Mouse (Mus musculus) right cerebral cortex, postnatal 36 days (tissue): Measurements from ENCODE around the gene Rad54l.
A peak's percentile ranks its signal among the peaks of the same experiment; 100 is the strongest.

ENCODE experiments used
- DNase-seq, 2 experiments: peaks; one replicate each; pipeline ENCODE4 v3.0.0; 2022; ENCODE audit warnings: low spot score in 2 of 2, mixed read lengths in 1 of 2

Gene Rad54l

DNA sequence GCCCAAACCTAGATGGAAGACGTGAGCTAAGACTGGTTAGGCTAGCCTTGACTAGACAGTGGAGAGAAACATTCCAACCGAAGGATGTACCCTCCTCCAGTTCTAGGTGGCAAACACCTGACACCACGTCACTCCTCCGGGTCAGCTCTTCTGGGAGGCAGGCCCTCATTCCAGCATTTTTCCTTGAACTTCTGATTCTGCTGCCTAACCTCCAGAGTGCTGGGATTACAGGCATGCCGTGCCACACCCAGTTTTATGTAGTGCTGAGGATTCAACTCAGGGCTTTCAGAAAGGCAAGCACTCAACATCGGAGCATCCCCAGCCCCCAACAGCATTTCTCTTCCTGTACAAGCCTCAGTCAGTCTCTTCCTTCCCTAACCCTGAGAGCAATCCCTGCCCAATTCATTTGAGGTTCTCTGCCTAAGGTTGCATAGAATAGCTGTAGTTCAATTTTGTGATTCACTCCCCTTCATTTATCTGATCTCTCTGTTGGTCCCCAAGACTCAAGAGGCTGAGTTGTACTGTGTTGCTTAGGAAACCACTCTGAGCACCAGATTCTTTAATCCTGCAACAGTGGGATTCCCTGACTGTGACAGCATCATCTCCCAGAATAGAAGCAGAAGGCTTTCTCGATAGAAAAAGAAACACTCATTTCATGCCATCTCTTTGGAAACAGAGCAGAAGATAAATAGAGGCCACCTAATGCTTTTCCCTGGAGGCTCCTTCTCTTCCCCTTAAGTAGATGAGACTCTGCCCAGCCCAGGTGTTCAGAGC lies 17.5 kb upstream of the Rad54l start:
- DNase-seq, result peak in 1 of 2 experiments; percentile 36

GRCm38 (mm10) chr4:116137421-116137996 lies 14.0 kb upstream of the Rad54l start:
- DNase-seq, result no peak

- no peak for DNase-seq
Observed at GRCm38 (mm10) chr4:116134990-116135389, 11.5 kb upstream of the Rad54l start.

- no peak for DNase-seq
Observed at GRCm38 (mm10) chr4:116133126-116133525, 9.6 kb upstream of the Rad54l start.

DNA sequence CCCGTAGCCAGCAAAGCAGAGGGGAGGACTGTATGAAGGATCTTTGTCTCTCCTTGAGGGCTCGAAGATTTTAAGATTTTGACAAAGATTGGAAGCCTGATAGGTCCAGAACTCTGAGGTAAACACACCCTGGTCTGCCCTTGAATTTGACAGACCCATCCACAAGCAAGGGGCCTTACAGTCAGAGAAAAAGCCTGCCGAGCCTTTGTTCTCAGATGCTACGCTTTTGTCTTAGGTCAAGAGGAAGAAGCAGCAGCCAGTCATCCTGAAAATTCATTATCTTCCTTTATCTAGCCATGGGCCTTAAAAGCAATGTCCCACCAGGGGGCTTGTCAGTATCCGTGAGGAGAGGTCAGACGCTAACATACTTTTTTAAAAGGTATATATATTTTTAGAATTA lies 4.5 kb upstream of the Rad54l start:
- no peak for DNase-seq

DNA sequence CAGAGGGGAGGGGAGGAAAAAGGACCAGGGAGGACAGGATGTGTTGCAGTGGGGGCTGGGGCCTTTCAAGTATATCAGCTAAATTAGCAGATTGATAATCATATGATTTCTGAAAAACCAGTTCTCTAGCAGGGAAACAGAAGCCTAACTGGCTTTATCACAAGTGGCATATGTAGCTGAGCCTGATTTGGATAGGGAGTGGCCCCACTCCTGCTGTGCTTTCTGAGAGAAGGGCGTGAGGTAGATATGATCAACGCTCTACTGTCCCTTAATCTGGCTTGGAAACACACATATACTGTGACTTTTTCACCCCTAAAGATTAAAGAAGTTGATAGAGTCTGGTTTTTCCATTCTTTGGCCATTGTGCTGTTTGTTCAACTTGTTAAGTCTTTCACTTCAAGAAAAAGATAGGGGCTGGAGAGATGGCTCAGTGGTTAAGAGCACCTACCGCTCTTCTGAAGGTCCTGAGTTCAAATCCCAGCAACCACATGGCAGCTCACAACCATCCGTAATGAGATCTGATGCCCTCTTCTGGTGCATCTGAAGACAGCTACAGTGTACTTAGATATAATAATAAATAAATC lies 2.4 kb upstream of the Rad54l start:
- no peak for DNase-seq

GRCm38 (mm10) chr4:116122762-116123161 lies 728 bp downstream of the Rad54l start:
- no peak for DNase-seq

- no peak for DNase-seq
Observed at GRCm38 (mm10) chr4:116111486-116111885, 12.0 kb downstream of the Rad54l start.

DNA sequence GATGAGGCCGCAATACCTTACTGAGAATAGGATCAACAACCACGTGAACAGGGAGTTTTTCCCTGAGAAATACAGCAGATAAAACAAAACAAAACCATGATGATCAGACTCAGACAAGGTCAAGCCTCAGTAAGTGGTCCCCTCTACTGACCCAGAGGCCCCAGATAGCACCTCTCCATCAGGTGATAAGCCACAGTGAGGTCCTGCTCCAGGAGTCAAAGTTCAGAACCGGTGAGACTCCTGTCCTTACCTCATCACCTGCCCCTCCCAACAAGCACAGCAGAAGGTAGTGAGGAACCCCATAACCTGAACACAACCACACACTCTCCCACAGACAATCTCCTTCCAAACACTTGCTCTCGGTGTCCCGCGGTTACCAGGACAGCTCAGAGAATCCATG lies 12.8 kb downstream of the Rad54l start:
- no peak for DNase-seq

DNA sequence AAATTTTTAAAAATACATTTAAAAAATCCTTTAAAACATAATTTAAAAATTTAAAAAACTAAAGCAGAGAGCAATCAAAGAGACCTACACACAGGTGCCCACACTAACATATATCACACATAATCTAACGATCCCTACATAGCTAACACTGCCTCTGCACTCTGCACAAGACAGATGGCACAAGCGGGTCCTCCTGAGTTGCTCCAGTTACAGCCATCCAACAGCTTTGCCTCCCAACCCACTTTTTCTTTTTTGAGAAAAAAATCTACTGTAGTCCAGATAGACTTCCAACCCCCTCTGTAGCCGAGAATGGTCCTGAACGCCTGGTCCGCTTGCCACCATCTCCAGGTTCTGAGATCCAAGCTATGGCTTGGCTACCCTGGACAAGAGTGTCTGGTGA lies 18.2 kb downstream of the Rad54l start:
- peak in 1 of 2 experiments; percentile 26 for DNase-seq

DNA sequence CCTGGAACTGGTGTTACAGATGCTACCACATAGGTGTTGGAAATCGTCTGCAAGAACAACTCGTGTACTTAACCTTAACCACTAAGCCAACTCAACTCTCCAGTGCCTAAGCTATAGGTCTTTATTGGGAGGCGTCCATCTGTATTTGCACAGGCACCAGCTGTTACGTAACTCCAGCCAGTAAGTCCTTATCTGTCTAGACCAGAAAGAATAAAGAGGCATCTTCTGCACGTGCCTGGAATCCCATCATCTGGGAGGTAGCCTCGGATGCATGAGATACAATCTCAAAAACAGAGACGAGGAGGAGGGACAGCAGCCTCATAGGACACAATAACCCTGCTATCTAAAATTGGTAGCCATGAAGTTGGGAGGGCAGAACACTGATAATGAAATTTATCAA lies 22.5 kb downstream of the Rad54l start:
- no peak for DNase-seq

GRCm38 (mm10) chr4:116097211-116097610 lies 26.3 kb downstream of the Rad54l start:
- no peak for DNase-seq

- DNase-seq, result no peak
Observed at GRCm38 (mm10) chr4:116096291-116096690, 27.2 kb downstream of the Rad54l start.

DNA sequence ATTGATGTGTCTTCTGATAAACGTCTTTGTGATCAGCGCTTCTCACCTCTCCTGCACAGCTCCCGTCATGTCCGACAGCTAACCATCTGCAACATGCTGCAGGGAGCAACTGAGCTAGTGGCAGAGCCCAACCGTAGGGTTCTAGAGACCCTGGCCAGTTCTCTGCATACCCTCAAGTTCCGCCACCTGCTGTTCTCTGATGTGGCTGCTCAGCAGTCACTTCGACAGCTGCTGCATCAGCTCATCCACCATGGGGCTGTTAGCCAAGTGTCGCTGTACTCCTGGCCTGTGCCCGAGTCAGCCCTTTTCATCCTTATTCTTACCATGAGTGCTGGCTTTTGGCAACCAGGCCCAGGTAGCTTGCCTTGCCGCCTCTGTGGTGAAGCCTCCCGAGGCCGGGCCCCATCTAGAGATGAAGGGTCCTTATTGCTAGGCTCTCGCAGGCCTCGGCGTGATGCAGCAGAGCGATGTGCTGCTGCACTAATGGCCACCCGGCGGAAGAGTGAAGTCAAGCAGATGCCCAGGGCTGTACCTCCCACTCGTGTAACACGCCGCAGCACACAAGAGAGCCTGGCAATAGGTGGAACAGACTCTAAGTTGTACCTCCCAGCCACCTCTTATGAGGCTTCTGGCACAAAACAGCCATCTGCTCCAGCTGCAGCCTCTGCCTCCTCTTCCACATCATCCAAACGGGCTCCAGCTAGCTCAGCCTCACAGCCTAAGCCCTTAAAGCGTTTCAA lies 34.8 kb downstream of the Rad54l start:
- no peak for DNase-seq

GRCm38 (mm10) chr4:116077240-116078095 lies 46.0 kb downstream of the Rad54l start:
- no peak for DNase-seq

DNA sequence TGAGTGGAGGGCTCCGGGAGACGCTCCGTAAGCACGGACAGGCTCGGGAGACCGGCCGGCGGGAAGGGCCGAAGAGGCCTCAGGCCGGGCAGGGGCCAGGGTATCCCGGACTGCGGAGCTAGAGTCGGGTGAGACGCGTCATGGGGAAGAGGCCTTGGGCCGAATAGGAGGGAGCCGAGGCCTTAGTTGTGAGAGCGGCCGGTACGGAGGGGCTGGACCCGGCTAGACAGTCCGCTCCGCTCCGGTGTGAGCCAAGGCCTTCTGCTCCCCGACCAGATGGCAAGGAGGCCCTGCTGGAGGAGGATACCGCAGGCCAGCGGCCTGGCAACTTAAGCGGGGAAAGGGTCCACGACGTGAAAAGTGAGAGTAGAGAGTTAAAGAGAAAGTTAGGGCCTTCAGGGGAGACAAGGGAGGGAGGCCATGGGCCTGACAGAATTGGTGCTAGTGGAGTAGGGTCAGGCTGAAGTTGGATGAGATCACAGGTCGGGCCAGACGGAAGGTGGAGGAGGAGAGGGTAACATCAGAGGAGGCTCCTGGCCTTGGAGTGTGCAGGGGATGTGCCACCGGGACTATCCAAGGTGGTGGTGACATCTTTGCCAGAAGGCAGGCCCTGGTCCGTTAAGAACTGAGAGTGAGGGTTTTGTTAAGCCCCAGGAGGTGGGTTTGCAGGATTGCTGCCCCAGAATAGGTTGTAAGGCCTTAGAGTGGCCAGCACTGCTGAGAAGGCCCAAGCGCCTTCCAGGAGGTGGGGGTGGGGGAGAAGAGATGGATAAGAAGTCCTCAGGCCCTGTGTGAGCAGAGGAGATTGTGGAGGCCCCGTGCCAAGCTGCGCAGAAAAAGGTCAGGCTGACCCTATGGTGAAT lies 46.9 kb downstream of the Rad54l start:
- no peak for DNase-seq

GRCm38 (mm10) chr4:116075631-116076368 lies 47.7 kb downstream of the Rad54l start:
- DNase-seq, result no peak

GRCm38 (mm10) chr4:116074861-116075620 lies 48.4 kb downstream of the Rad54l start, which contains the start of the genes Uqcrh and Lrrc41:
TSS of gene Uqcrh (minus strand) at chr4:116075071.
TSS of gene Lrrc41 (plus strand) at chr4:116075269.
- peak; percentile 94 for DNase-seq

GRCm38 (mm10) chr4:116074145-116074675 lies 49.3 kb downstream of the Rad54l start:
- no peak for DNase-seq
